Mouse (Mus musculus) hindbrain, embryonic 12.5 days (tissue): ENCODE data around the gene Trpm5. TPM values are rescaled to one million over a fixed set of nuclear protein-coding genes. Genes with fewer than 3 reads are reported as not detected.

ENCODE experiments used
- ATAC-seq: fragments of 200-750 bp; cut with Nextera tagmentation; 2 replicates; pipeline ENCODE4 v1.8.0; 2017; ENCODE audit warnings: moderate TSS enrichment; ENCODE audit not compliant: low FRiP score
- H3K27ac ChIP-seq: fragments of 300-500 bp; sonication (generic); 2 replicates; pipeline ENCODE4 v1.5.1; 2016; ENCODE audit warnings: mild to moderate bottlenecking
- H3K27me3 ChIP-seq: fragments of 300-500 bp; sonication (generic); 2 replicates; pipeline ENCODE4 v1.6.1; 2016; ENCODE audit warnings: mild to moderate bottlenecking
- H3K36me3 ChIP-seq: fragments of 300-500 bp; sonication (generic); 2 replicates; pipeline ENCODE4 v1.6.1; 2016; ENCODE audit warnings: mild to moderate bottlenecking
- H3K4me1 ChIP-seq: fragments of 300-500 bp; sonication (generic); 2 replicates; pipeline ENCODE4 v1.6.1; 2016
- H3K4me2 ChIP-seq: fragments of 300-500 bp; sonication (generic); replicated peaks from 2 replicates; pipeline ENCODE4 v1.6.1; 2016; ENCODE audit warnings: mild to moderate bottlenecking
- H3K4me3 ChIP-seq: fragments of 300-500 bp; sonication (generic); 2 replicates; pipeline ENCODE4 v1.5.1; 2016; ENCODE audit warnings: mild to moderate bottlenecking
- H3K9ac ChIP-seq: fragments of 300-500 bp; sonication (generic); 2 replicates; pipeline ENCODE4 v1.6.1; 2016; ENCODE audit warnings: mild to moderate bottlenecking, moderate library complexity
- H3K9me3 ChIP-seq: fragments of 300-500 bp; sonication (generic); replicated peaks from 2 replicates; pipeline ENCODE4 v1.6.1; 2016; ENCODE audit warnings: mild to moderate bottlenecking
- WGBS: fragments of 180-500 bp; shearing (Covaris S2); methylation state at CpG from one replicate; pipeline ENCODE4 v1.1.7; 2016; 5-methylcytosine and 5-hydroxymethylcytosine counted together
- polyA plus RNA-seq: library from polyadenylated mRNA; unstranded; fragments of >200 nt; fragmentation: Nextera tagmentation; extraction: Ambion mirVana; gene quantifications from 2 replicates; pipeline ENCODE4 v1.2.1, GENCODE M21; 2016

Trpm5 gene
- polyA plus RNA-seq, 1 experiment from 2014 or later = 3.1 TPM

DNA sequence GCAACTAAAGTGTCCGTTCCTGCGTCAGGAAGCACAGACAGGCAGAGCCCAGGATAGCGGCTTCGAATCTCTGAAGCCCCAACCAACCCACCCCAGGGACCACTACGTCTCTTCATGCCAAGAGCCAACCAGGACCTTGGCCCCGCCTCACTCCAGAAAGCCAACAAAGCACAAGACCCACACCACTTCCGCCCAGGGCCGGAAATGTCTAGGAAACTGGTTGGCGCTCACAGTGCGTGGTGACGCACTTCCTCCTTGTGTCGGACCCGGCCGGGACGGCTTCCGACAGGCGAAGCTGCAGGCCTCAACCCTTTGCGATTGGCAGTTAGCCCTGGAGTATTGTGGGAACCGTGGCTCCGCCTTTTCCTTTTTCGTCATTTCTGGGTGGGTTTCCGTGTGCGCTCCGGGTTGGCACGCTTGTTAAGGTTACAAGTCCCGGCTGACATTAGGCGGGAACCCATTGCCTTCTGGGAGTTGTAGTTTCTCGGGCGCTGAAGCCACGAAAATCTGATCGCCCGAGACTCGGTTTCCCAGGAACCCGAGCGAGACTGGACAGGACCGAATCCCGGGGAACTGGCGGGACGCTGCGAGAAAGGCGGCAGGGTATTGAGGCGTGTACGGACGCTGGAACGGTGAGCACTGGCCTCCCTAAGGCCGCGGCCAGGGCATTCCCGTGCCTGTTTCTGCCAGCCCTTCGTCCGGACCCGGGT, 25.4 kb downstream of the Trpm5 start, which contains the start of gene Tssc4:
Gene Tssc4, plus strand, starts transcription at position 368 of the 710 bp plus-strand sequence.
- ATAC-seq = peak; percentile 97
- H3K9ac ChIP-seq = peak within 1 kb of the TSS; percentile 91
- H3K36me3 ChIP-seq = peaks cover 45% of the 10 kb centered on the region
- peak within 1 kb of the TSS; percentile 88 for H3K4me3 ChIP-seq
- H3K4me2 ChIP-seq = peak within 1 kb of the TSS; percentile 100
- peak within 1 kb of the TSS; percentile 97 for H3K27ac ChIP-seq
- peaks cover 32% of the 10 kb centered on the region for H3K4me1 ChIP-seq
- WGBS = under 1% methylated on average over 51 of the region's 51 CpGs
- H3K27me3 ChIP-seq = no peaks in the 10 kb centered on the region
- no peaks in the 10 kb centered on the region for H3K9me3 ChIP-seq

DNA sequence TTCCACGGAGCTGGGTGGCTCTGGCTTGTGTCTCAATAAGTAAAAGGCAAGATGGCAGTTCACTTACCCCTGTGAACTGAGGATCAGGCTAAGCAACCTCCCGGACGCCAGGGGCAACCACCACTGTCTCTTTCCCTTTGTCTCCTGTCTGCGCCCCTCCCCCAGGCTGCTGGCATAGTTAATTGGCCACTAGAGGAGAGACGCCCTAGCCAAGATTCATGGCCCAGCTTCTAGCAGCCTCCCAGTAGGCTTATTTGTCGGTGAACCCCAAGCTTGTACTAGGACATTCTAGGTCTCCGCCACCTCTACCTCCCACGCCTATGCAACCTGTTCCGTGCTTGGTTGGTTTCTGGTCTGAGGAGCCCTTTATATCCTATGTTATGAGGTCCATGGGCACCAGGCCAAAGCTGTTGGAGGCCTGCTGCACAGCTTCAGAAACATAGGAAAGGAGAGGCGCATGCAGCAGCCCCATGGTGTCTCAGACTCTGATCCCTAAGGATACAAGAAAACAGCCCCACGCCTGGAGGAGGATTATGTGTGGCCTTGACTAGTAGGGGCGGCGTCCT, 26.0 kb downstream of the Trpm5 start:
- 42% methylated on average over 13 of the region's 13 CpGs for WGBS
- H3K9me3 ChIP-seq = no peaks in the 10 kb centered on the region
- peaks cover 52% of the 10 kb centered on the region for H3K36me3 ChIP-seq
- peak overlapping the region; percentile 71 for H3K4me2 ChIP-seq
- peaks cover 32% of the 10 kb centered on the region for H3K4me1 ChIP-seq
- peak overlapping the region; percentile 65 for H3K9ac ChIP-seq
- peak overlapping the region; percentile 97 for H3K27ac ChIP-seq
- ATAC-seq = peak; percentile 11
- no peaks in the 10 kb centered on the region for H3K27me3 ChIP-seq
- peak overlapping the region; percentile 88 for H3K4me3 ChIP-seq

DNA sequence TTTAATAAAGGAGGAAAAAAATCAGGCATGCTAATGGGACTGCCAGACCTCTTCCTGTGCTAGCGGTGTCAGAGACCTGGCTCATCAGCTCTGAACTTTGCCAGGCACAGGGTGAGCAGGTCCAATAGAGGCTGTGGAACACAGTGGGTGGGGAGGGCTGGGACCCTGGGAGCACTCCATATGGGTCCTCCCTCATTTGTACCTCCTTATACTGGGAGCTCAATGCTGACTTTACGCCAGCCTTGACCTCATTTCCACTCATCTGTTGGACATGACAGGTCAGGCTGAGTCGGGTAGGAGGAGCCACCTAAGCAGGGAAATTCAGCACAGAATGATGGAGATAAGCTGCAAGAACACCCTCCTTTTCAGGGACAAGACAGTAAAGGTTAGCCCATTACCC, 26.5 kb downstream of the Trpm5 start:
- ATAC-seq = no peak
- Histone ChIP-seq H3K4me2 (peak overlapping the region; percentile 71), H3K4me3 (peak overlapping the region; percentile 88; the same call in 1 of the 2 replicates), H3K9ac (peak overlapping the region; percentile 65), H3K36me3 (peaks cover 57% of the 10 kb centered on the region), H3K27me3 (no peaks in the 10 kb centered on the region), H3K4me1 (peaks cover 32% of the 10 kb centered on the region), H3K9me3 (no peaks in the 10 kb centered on the region), H3K27ac (peak overlapping the region; percentile 97)
- 93% methylated on average over 3 of the region's 3 CpGs for WGBS

DNA sequence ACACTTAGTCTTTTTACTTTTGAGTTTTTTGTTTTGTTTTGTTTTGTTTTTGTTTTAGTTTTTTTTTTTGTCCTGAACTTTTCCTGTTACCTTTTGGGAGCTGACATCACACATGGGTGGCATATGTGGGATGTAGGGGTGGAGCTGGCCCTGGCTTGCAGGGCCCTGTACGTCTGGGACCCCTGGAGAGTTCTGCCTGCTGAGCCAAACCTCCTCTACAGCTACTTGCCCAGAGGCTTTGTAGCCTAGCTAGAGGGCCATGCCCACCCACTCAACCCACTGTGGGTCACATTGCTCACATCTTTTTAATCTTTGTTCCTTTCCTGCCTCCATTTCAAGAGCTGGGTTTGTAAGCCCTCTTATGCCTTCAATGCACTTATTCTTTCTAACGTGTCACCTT, 27.0 kb downstream of the Trpm5 start:
- Histone ChIP-seq H3K4me1 (peaks cover 32% of the 10 kb centered on the region), H3K4me2 (peak overlapping the region; percentile 71), H3K36me3 (peaks cover 61% of the 10 kb centered on the region), H3K9me3 (no peaks in the 10 kb centered on the region), H3K4me3 (no peak overlapping the region), H3K27ac (peak overlapping the region; percentile 97), H3K9ac (peak overlapping the region; percentile 65), H3K27me3 (no peaks in the 10 kb centered on the region)
- no peak for ATAC-seq
- WGBS = 75% methylated on average over 2 of the region's 2 CpGs

DNA sequence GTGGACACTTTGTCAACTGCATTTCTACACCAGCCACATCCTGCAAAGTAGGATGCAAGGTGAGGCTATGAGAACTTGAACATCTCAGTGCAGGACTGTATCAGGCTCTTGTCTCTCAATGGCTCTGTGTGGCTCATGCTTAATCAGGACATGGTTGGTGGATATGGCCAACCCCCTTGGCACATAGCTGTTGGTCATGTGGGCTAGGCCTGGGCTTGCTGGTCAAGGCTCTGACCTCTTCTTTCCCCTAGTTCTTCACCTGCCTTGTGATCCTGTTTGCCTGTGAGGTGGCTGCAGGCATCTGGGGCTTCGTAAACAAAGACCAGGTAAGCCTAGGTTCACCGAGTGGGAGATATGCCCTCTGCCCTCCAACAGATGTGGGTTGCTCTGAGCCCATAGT, 28.8 kb downstream of the Trpm5 start:
- Histone ChIP-seq H3K9me3 (no peaks in the 10 kb centered on the region), H3K4me3 (no peak overlapping the region), H3K4me2 (no peak overlapping the region), H3K27ac (no peak overlapping the region), H3K36me3 (peaks cover 67% of the 10 kb centered on the region), H3K9ac (no peak overlapping the region), H3K27me3 (no peaks in the 10 kb centered on the region), H3K4me1 (peaks cover 23% of the 10 kb centered on the region)
- WGBS = 100% methylated on average over 2 of the region's 2 CpGs
- ATAC-seq = no peak

DNA sequence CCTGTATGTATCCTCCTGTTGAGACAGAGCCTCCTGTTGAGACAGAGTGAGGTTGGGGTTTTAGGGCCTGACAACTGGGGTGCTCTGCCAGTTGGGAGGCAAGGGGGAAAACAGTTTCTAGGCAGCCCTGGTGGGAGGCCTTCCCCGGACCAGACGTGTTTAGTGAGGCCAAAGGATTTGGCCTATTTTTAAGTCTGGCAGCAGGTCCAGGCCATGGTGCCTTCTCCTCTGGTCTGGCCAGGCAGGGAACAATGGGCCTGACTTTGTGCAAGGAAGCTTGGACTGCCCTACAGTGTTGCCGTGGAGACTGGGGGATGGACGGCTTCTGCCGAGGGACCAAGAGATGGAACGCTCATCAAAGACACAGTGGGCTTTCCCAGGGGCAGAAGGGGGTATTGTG, 30.2 kb downstream of the Trpm5 start:
- H3K9me3 ChIP-seq = no peaks in the 10 kb centered on the region
- no peak overlapping the region for H3K27ac ChIP-seq
- peaks cover 13% of the 10 kb centered on the region for H3K4me1 ChIP-seq
- H3K4me3 ChIP-seq = no peak overlapping the region
- H3K9ac ChIP-seq = no peak overlapping the region
- no peaks in the 10 kb centered on the region for H3K27me3 ChIP-seq
- peaks cover 64% of the 10 kb centered on the region for H3K36me3 ChIP-seq
- no peak overlapping the region for H3K4me2 ChIP-seq
- ATAC-seq = no peak
- 37% methylated on average over 6 of the region's 6 CpGs for WGBS

DNA sequence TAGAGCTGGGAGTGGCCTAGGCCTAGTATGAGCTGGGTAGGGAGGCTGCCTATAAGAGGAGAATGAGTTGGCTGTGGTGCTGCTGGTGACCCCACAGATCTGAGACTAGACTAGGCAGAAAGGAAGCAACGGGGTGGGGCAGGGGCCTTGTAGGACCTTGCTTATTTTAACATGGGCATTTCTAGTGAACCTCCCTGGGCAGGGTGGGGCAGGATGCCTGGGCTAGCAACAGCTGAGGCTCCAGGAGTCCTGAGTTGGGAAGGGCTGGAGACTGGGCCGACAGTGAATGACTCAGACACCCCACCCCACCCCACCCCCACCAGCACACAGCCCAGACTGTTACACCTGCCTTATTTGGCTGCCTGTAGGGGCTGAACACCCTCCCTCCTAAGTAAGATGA, 31.7 kb downstream of the Trpm5 start:
- Histone ChIP-seq H3K27me3 (no peaks in the 10 kb centered on the region), H3K4me3 (no peak overlapping the region), H3K4me1 (peaks cover 9% of the 10 kb centered on the region), H3K4me2 (no peak overlapping the region), H3K9me3 (no peaks in the 10 kb centered on the region), H3K36me3 (peaks cover 61% of the 10 kb centered on the region), H3K27ac (no peak overlapping the region), H3K9ac (no peak overlapping the region)
- 97% methylated on average over 2 of the region's 2 CpGs for whole genome bisulfite sequencing
- ATAC-seq = no peak

DNA sequence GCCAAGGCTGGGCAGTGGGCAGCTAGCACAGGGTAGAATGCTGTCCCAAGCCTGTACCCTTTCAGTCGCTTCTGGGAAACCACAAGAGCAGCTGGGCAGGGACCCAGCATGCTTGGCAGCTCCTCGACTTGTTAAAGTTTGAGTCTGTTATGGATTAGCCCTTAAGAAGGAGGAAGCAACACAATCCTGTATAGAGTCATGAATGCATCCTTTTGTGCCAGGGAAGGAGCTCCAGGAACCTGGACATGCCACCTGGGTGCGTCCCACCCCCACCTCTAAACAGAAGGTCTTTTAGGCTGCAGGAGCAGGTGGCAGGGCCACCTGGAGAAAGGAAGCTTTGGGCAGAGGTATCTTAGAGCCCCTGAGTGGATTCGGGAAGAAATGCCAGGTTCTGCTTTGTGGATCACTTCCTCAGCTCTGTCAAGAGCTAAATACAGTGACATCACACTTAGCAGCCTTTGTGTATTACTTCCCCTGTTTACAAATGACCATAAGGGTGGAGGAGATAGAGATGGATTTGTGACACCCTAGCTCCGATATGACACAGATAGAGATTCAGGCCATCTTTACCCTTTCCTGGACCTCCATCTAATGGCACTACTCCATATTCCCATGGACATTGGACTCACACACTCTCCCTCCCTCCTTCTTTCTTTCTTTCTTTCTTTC, 35.1 kb downstream of the Trpm5 start:
- Histone ChIP-seq H3K4me2 (no peak overlapping the region), H3K9me3 (no peaks in the 10 kb centered on the region), H3K9ac (no peak overlapping the region), H3K27me3 (no peaks in the 10 kb centered on the region), H3K4me1 (peaks cover 28% of the 10 kb centered on the region), H3K36me3 (peaks cover 30% of the 10 kb centered on the region), H3K4me3 (no peak overlapping the region), H3K27ac (no peak overlapping the region)
- 80% methylated on average over 5 of the region's 5 CpGs for WGBS
- no peak for ATAC-seq

DNA sequence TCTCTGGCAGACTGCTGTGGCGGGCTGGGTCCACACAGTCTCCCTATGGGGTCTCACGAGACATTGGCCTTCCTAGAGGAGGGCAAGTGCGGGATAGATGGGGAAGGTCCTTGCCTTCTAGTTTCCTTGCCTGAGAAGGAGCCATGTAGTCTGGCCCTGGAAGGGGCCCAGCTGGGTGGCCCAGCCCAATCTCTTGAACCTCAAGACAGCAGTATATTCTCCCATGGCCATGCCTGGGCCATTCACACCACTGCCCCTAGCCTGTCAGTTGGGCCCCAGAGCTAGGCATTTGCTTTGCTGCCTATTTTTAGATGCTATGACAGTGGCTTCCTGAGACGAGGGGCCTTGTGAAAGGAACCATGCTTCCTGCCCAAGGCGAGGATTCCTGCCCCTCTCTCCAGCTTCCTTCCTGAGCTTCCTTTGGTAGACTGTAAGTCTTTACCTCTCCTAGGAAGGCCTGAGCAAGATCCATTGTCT, 36.2 kb downstream of the Trpm5 start:
- H3K27ac ChIP-seq = no peak overlapping the region
- no peak overlapping the region for H3K4me2 ChIP-seq
- 77% methylated on average over 5 of the region's 5 CpGs for WGBS
- no peak overlapping the region for H3K4me3 ChIP-seq
- no peak for ATAC-seq
- H3K4me1 ChIP-seq = peaks cover 38% of the 10 kb centered on the region
- H3K36me3 ChIP-seq = peaks cover 19% of the 10 kb centered on the region
- H3K9ac ChIP-seq = no peak overlapping the region
- H3K27me3 ChIP-seq = no peaks in the 10 kb centered on the region
- no peaks in the 10 kb centered on the region for H3K9me3 ChIP-seq

DNA sequence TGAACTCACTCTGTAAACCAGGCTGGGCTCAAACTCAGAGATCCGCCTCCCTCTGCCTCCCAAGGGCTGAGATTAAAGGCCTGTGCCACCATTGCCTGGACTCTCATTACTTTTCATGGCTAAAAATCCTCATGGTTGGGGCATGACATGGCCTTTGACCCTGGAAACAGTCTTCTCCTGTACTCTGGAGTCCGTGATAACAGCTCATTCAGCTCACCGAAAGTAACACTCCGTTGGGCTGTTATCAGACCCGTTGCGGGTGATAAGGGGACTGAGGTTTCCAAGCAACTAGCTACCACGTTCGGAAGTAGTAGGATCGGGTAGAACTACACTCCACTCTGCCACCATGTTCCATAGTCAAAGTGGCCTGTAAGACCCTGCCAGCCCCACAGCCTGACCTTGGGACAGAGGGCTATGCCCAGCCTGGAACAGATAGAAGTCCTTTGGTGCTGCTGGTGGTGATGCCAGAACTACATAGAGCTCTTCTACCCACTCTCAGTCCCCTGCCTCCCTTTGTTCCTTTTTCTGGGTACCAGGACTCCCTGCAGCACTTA, 36.7 kb downstream of the Trpm5 start:
- ATAC-seq = no peak
- peaks cover 38% of the 10 kb centered on the region for H3K4me1 ChIP-seq
- no peak overlapping the region for H3K9ac ChIP-seq
- 84% methylated on average over 9 of the region's 9 CpGs for WGBS
- no peaks in the 10 kb centered on the region for H3K27me3 ChIP-seq
- H3K4me2 ChIP-seq = no peak overlapping the region
- H3K4me3 ChIP-seq = no peak overlapping the region
- no peak overlapping the region for H3K27ac ChIP-seq
- no peaks in the 10 kb centered on the region for H3K9me3 ChIP-seq
- peaks cover 14% of the 10 kb centered on the region for H3K36me3 ChIP-seq

DNA sequence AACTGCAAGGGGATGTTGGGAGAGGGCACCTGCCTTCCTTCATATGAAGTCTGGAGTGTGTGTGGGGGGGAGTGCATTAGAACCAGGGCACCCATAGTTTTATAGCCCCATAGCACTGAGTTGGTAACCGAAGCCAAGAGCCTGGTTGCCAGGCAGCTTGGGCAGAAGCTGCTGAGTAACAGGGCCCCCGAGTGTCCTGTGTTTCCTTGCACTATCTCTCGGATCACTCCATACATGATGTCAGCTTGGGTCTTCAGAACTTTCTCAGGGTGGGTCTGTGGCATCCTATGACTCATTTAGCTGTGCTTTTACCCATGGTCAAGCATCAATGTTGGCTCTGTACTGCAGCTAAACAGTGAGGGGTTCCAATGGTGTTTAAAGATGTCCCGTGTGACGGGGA, 37.4 kb downstream of the Trpm5 start:
- no peak overlapping the region for H3K4me3 ChIP-seq
- WGBS = 94% methylated on average over 5 of the region's 5 CpGs
- no peak overlapping the region for H3K27ac ChIP-seq
- H3K9ac ChIP-seq = no peak overlapping the region
- ATAC-seq = no peak
- no peak overlapping the region for H3K4me2 ChIP-seq
- H3K36me3 ChIP-seq = peaks cover 8% of the 10 kb centered on the region
- no peaks in the 10 kb centered on the region for H3K9me3 ChIP-seq
- peaks cover 44% of the 10 kb centered on the region for H3K4me1 ChIP-seq
- H3K27me3 ChIP-seq = no peaks in the 10 kb centered on the region

DNA sequence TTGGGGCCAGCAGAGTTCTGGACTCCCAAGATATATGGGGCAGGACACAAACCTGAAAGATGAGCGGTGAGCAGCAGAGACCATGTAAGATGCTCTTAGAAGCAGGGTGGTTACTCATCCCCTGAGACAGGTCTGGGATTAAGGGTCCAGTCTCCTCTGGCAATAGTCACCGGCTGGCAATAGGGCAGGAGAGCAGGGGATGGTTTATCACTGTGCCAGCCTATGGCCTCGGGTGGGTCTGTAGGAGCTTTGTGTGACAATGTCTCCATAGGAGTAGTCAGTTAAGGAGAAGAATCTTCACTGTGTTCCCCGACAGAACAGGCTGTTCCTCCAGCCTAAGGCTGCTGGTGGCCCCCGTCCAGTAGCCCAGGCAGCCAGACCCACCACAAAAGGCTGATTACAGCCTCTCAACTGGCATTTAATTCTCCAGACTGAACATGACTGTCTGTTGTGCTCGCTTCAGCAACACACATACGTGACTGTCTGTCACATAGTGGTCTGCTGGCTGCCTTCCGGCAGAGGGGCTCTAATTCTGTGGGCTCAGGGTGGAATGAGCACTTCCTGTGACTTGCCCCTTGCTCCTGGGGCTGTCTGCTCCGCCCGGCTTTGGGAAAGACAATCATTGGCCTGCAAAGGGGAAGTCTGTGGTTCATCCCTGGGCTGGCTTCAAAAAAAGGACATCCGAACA, 38.8 kb downstream of the Trpm5 start:
- H3K27me3 ChIP-seq = no peaks in the 10 kb centered on the region
- H3K9ac ChIP-seq = peak overlapping the region; percentile 35
- H3K4me1 ChIP-seq = peaks cover 45% of the 10 kb centered on the region
- no peak overlapping the region for H3K27ac ChIP-seq
- no peaks in the 10 kb centered on the region for H3K9me3 ChIP-seq
- no peaks in the 10 kb centered on the region; the same call in 1 of the 2 replicates for H3K36me3 ChIP-seq
- WGBS = 80% methylated on average over 11 of the region's 11 CpGs
- ATAC-seq = no peak
- no peak overlapping the region for H3K4me3 ChIP-seq
- peak overlapping the region; percentile 92 for H3K4me2 ChIP-seq
